Mouse (Mus musculus) midbrain, embryonic 11.5 days (tissue): ENCODE data around the gene Abca13. TPM values are rescaled to one million over a fixed set of nuclear protein-coding genes. Genes with fewer than 3 reads are reported as not detected.

ENCODE experiments used
- ATAC-seq: fragments of 200-750 bp; cut with Nextera tagmentation; 2 replicates; pipeline ENCODE4 v1.8.0; 2017; ENCODE audit warnings: moderate TSS enrichment, moderate library complexity; ENCODE audit not compliant: low FRiP score
- DNase-seq: peaks from one replicate; pipeline ENCODE4 v3.0.0; 2015; ENCODE audit warnings: low spot score; ENCODE audit errors: missing footprints
- H3K27ac ChIP-seq: fragments of 300-500 bp; sonication (generic); 2 replicates; pipeline ENCODE4 v1.5.1; 2014; ENCODE audit warnings: low read depth, low read length
- H3K27me3 ChIP-seq: fragments of 300-500 bp; sonication (generic); 2 replicates; pipeline ENCODE4 v1.6.1; 2014; ENCODE audit warnings: mild to moderate bottlenecking, low read length, moderate library complexity, mixed read lengths; ENCODE audit not compliant: control insufficient read depth, insufficient read depth
- H3K36me3 ChIP-seq: fragments of 300-500 bp; sonication (generic); 2 replicates; pipeline ENCODE4 v1.6.1; 2014; ENCODE audit warnings: mild to moderate bottlenecking, low read length, moderate library complexity, mixed read lengths; ENCODE audit not compliant: control insufficient read depth, insufficient read depth
- H3K4me1 ChIP-seq: fragments of 300-500 bp; sonication (generic); 2 replicates; pipeline ENCODE4 v1.6.1; 2014; ENCODE audit warnings: low read length; ENCODE audit not compliant: control insufficient read depth, insufficient read depth
- H3K4me2 ChIP-seq: fragments of 300-500 bp; sonication (generic); 2 replicates; pipeline ENCODE4 v1.6.1; 2014; ENCODE audit warnings: mild to moderate bottlenecking, moderate library complexity
- H3K4me3 ChIP-seq: fragments of 300-500 bp; sonication (generic); 2 replicates; pipeline ENCODE4 v1.5.1; 2014; ENCODE audit warnings: low read depth, low read length
- H3K9ac ChIP-seq: fragments of 300-500 bp; sonication (generic); 2 replicates; pipeline ENCODE4 v1.6.1; 2014; ENCODE audit warnings: low read length
- H3K9me3 ChIP-seq: fragments of 300-500 bp; sonication (generic); 2 replicates; pipeline ENCODE4 v1.6.1; 2016; ENCODE audit warnings: low read length; ENCODE audit not compliant: control insufficient read depth
- WGBS: fragments of 180-500 bp; shearing (Covaris S2); extraction: QIAGEN DNeasy Blood & Tissue Kit; methylation state at CpG from one replicate; pipeline ENCODE4 v1.1.7; 2014; 5-methylcytosine and 5-hydroxymethylcytosine counted together
- polyA plus RNA-seq: library from polyadenylated mRNA; unstranded; fragments of >200 nt; fragmentation: Nextera tagmentation; extraction: Ambion mirVana; gene quantifications from 2 replicates; pipeline ENCODE4 v1.2.1, GENCODE M21; 2014

Abca13 gene
- polyA plus RNA-seq, 1 experiment from 2014 or later: 0.03 TPM

GRCm38 (mm10) chr11:9591757-9592316, 400.1 kb downstream of the Abca13 start:
- Histone ChIP-seq H3K27me3 (no peaks in the 10 kb centered on the region), H3K36me3 (no peaks in the 10 kb centered on the region), H3K9ac (no peak overlapping the region), H3K4me2 (no peak overlapping the region), H3K4me3 (no peak overlapping the region), H3K9me3 (no peaks in the 10 kb centered on the region), H3K27ac (no peak overlapping the region), H3K4me1 (no peaks in the 10 kb centered on the region)
- no peak for ATAC-seq
- DNase-seq: no peak
- 76% methylated on average over 1 of the region's 1 CpGs for WGBS

DNA sequence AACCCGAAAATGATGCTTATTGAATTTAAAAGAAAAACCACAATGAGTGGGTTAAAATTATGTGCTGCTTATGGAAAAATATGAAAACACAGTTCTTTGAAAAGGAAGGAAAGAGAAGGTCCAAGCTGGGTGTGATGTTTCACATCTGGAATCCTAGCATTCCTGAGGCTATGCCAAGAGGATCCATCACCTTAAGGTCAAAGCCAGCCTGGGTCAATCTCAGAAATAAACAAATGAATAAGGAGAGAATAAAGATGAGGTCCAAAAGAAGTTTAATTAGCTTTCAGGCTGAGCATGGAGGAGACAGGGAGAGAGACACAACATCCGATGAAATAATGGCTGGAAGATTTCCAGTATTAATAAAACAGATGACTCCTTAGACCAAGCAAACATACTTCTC, 405.6 kb downstream of the Abca13 start:
- WGBS: 74% methylated on average over 2 of the region's 2 CpGs

GRCm38 (mm10) chr11:9601096-9601495, 409.4 kb downstream of the Abca13 start:
- no peak overlapping the region for H3K27ac ChIP-seq
- DNase-seq (no peak), ATAC-seq (no peak)

More for the DNA sequence above, 405.6 kb downstream of the Abca13 start:
- Histone ChIP-seq H3K4me1 (no peaks in the 10 kb centered on the region), H3K9me3 (no peaks in the 10 kb centered on the region), H3K27ac (no peak overlapping the region), H3K36me3 (no peaks in the 10 kb centered on the region), H3K4me3 (no peak overlapping the region), H3K9ac (no peak overlapping the region), H3K4me2 (no peak overlapping the region), H3K27me3 (no peaks in the 10 kb centered on the region)
- ATAC-seq: no peak
- DNase-seq: no peak

GRCm38 (mm10) chr11:9602137-9602536, 410.4 kb downstream of the Abca13 start:
- Histone ChIP-seq H3K27ac (no peak overlapping the region), H3K27me3 (no peaks in the 10 kb centered on the region), H3K9me3 (no peaks in the 10 kb centered on the region), H3K36me3 (no peaks in the 10 kb centered on the region), H3K4me1 (no peaks in the 10 kb centered on the region), H3K9ac (no peak overlapping the region), H3K4me2 (no peak overlapping the region), H3K4me3 (no peak overlapping the region)
- ATAC-seq (no peak), DNase-seq (no peak)
- 82% methylated on average over 4 of the region's 4 CpGs for WGBS

More at GRCm38 (mm10) chr11:9601096-9601495, 409.4 kb downstream of the Abca13 start:
- H3K27me3 ChIP-seq: no peaks in the 10 kb centered on the region
- H3K9me3 ChIP-seq: no peaks in the 10 kb centered on the region
- no peak overlapping the region for H3K4me2 ChIP-seq
- 90% methylated on average over 3 of the region's 3 CpGs for WGBS
- no peak overlapping the region for H3K9ac ChIP-seq
- no peak overlapping the region for H3K4me3 ChIP-seq
- H3K36me3 ChIP-seq: no peaks in the 10 kb centered on the region
- no peaks in the 10 kb centered on the region for H3K4me1 ChIP-seq

DNA sequence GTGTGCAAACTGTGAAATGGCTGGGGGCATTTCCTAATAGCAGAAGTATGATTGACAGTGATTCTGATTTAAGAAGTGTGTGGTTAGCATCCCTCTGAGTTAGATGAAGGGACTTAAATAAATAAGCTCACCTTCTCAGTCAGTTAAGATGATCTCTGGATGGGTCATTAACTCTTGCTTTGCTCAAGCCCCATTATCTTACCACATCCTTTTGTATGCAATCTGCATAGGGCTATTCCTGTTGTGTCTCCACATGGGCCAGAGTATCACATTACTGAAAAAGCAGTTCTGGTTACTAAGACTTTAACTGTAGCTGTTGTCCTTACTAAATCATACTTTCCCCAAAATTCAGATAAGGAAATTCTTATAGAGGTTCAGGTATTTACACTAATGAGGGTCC, 416.5 kb downstream of the Abca13 start:
- Histone ChIP-seq H3K4me2 (no peak overlapping the region), H3K4me3 (no peak overlapping the region), H3K27ac (no peak overlapping the region), H3K36me3 (no peaks in the 10 kb centered on the region), H3K4me1 (no peaks in the 10 kb centered on the region), H3K27me3 (no peaks in the 10 kb centered on the region), H3K9me3 (no peaks in the 10 kb centered on the region), H3K9ac (no peak overlapping the region)
- no peak for DNase-seq
- no peak for ATAC-seq

DNA sequence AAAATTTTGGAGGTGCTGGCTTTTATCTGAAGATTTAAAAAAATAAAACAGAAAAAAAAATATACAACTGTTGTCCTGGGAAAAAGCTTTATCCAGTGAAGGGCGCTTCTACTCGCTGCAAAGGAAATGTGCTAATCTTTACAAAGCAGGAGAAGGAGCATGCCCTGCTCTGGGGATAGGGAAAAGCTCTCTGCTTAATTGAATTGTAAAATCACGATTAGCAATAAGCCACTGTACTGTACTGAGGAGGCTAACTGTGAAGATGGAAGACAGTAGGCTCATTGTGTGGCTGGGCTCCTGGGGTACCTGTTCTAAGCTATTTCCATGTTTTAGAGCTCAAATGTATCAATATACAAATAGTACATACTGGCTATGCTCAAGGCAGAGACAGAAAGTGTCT, 417.3 kb downstream of the Abca13 start:
- Histone ChIP-seq H3K4me2 (no peak overlapping the region), H3K9me3 (no peaks in the 10 kb centered on the region), H3K27ac (no peak overlapping the region), H3K4me3 (no peak overlapping the region), H3K4me1 (no peaks in the 10 kb centered on the region), H3K27me3 (no peaks in the 10 kb centered on the region), H3K36me3 (no peaks in the 10 kb centered on the region), H3K9ac (no peak overlapping the region)
- DNase-seq (no peak), ATAC-seq (no peak)
- WGBS: 55% methylated on average over 3 of the region's 3 CpGs

DNA sequence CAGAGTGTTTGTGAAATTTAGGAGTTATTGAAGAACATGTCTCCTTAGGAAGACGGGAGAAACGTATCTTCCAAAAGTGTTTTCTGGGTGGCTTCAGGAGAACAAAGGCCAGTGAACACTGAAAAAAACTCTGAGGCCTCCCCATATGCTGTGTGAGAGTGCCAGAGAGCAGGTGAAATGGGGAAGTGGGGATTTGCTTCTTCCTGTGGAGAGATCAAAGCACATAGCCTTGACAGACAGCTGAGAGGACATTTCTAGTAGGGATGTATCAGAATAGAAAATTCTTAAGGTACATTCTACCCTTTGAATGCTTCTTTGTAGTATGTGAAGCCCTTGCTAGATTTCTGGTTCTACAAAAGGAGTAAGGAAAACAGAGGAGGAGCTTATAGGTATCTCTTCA, 424.4 kb downstream of the Abca13 start:
- no peak overlapping the region for H3K9ac ChIP-seq
- H3K4me2 ChIP-seq: no peak overlapping the region
- H3K4me1 ChIP-seq: no peaks in the 10 kb centered on the region
- ATAC-seq (no peak; the same call in 1 of the 2 replicates), DNase-seq (no peak)
- no peaks in the 10 kb centered on the region for H3K27me3 ChIP-seq
- no peak overlapping the region for H3K4me3 ChIP-seq
- H3K36me3 ChIP-seq: no peaks in the 10 kb centered on the region
- no peak overlapping the region for H3K27ac ChIP-seq
- no peaks in the 10 kb centered on the region for H3K9me3 ChIP-seq
- 57% methylated on average over 2 of the region's 2 CpGs for WGBS

DNA sequence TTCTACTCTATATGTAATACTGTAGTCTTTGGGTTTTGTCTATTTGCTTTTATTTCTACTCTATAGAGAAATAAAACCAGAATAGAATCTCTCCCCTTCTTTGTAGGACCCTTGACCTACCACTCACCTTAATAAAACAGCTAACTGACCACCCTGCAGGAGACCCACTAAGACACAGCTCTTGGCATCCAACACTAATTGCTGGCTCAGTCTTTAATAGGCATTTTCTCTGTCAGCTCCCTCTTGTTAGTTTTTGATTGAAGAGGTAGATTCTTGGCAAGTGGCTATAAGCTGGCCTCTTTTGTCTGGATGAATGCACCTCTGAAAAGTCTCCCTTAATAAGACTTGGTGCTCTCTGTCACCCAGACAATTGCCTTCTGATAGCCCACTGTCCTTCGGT, 424.9 kb downstream of the Abca13 start:
- Histone ChIP-seq H3K27me3 (no peaks in the 10 kb centered on the region), H3K4me3 (no peak overlapping the region), H3K27ac (no peak overlapping the region), H3K9ac (no peak overlapping the region), H3K4me2 (no peak overlapping the region), H3K9me3 (no peaks in the 10 kb centered on the region), H3K4me1 (no peaks in the 10 kb centered on the region), H3K36me3 (no peaks in the 10 kb centered on the region)
- ATAC-seq: no peak
- 68% methylated on average over 1 of the region's 1 CpGs for WGBS
- DNase-seq: no peak

DNA sequence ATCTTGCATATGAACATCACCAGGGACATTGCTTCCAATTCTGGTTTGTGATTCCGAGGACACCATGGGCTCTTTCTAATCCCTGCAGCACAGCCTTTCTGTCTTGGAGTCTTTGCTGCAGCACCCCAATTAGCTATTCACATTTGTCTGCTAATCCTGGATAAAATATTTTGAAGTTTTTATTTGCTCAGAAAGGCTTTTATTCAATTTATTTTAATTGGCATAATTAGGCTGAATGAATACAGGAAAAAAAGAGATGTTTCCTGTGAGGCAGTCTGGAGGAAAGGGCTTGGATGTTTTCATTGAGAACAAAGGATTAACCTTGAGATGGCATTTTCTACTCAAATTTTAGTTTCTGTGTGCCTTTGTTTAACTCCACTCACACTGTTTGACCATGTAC, 428.2 kb downstream of the Abca13 start:
- no peaks in the 10 kb centered on the region for H3K27me3 ChIP-seq
- H3K4me3 ChIP-seq: no peak overlapping the region
- H3K36me3 ChIP-seq: no peaks in the 10 kb centered on the region
- no peaks in the 10 kb centered on the region for H3K9me3 ChIP-seq
- no peak overlapping the region for H3K4me2 ChIP-seq
- 62% methylated on average over 1 of the region's 1 CpGs for WGBS
- no peak overlapping the region for H3K9ac ChIP-seq
- H3K4me1 ChIP-seq: no peaks in the 10 kb centered on the region
- DNase-seq (no peak), ATAC-seq (no peak)
- no peak overlapping the region for H3K27ac ChIP-seq

DNA sequence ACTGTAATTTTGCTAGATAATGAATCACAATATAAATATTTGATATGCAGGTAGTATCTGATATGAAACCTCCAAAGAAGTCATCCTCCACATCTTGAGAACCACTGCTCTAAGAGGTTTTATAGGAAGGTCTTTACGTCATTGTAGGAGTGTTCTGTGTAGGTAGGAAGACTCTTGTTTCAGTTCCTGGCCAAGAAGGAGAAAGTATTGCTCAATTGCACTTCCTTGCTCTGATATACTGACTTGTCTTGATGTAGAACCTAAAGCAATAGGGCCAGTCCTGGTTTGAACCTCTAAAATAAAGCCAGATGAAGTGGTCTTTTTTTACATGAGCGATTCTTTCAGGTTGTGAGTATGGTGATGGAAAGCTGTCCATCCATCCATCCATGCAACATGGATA, 431.1 kb downstream of the Abca13 start:
- H3K36me3 ChIP-seq: no peaks in the 10 kb centered on the region
- H3K4me1 ChIP-seq: no peaks in the 10 kb centered on the region
- no peaks in the 10 kb centered on the region for H3K27me3 ChIP-seq
- DNase-seq (no peak), ATAC-seq (no peak)
- no peak overlapping the region for H3K27ac ChIP-seq
- no peaks in the 10 kb centered on the region for H3K9me3 ChIP-seq
- H3K9ac ChIP-seq: no peak overlapping the region
- H3K4me2 ChIP-seq: no peak overlapping the region
- no peak overlapping the region for H3K4me3 ChIP-seq
- whole genome bisulfite sequencing: 79% methylated on average over 2 of the region's 2 CpGs
